Mouse (Mus musculus) induced T-regulatory cell, adult 2 months (primary cell): Measurements from ENCODE around the gene Gm5475.

Experiments used
- DNase-seq: peaks from one replicate; pipeline ENCODE4 v3.0.0-alpha.2; 2012; ENCODE audit warnings: low read depth

Gene Gm5475

DNA sequence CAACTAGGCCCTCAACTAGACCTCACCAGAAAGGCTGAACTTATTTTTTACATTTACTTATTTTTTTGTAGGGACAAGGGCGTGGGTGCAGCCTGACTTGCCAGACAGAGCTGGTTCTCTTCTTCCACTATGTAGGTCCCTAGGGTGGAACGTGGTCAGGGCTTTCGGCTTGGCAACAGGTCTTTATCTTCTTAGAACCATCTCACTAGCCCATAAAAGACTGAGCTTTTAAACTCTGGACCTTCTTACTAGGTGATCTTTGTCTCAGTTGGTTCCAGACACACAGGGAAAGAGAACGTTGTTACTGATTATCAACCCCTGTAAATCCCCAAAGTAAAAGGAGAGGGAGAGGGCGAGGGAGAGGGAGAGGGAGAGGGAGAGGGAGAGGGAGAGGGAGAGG lies 8.6 kb upstream of the Gm5475 start:
- DNase-seq: no peak

DNA sequence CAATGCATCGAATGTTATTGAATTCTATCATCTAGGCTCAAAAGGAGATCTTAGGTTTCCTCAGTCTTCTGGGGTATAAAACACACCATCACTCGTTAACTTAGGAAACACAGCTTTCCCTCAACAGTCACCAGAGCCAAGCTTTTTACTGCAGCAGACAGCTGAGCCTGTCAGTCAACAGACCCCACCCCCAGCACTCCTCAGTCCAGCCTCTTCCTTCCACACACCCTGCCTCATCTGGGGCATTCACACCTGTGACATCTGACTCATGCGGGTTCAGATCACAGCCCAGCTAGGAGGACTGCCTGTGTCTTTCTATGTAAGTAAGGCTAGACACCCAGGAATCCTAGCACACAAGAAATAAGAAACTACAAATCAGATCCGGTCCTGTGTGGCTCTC lies 7.9 kb upstream of the Gm5475 start:
- DNase-seq: peak; percentile 72

DNA sequence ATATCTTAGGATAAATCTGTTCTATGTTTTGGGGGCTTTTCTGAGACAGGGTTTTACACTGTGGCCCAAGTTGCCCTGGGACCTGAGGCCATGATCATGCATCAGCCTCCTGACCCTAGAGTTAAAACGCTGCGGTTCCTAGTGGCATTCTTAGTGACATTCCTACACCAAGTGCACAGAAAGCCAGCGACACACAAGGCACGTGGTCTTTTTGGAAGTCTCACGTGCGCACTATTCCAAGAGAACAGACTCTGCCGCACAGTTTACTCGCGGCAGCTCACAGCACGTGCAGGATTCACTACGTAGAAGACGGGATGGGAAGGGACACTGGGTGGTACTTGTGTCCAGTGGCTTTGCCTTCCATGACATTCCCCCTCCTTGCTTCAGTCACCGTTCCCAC lies 7.0 kb upstream of the Gm5475 start:
- DNase-seq: no peak

DNA sequence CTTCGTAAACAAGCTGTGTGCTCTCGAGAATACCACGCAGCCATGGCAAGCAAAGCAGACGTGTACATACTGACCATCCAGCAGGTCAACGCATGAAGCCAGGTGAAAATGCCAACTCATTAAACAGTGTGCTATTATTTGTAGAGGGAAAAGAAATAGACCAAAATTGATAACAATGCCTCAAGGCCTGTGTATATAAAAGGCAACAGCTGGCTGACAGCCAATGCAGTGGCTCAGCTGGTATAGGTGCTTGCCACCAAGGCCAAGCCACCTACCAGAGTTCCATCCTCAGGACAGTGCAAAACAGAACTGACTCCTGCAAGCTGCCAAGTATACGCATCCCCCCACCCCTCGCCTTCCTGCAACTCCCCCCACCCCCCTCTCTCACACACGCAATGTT lies 6.3 kb upstream of the Gm5475 start:
- DNase-seq: no peak

DNA sequence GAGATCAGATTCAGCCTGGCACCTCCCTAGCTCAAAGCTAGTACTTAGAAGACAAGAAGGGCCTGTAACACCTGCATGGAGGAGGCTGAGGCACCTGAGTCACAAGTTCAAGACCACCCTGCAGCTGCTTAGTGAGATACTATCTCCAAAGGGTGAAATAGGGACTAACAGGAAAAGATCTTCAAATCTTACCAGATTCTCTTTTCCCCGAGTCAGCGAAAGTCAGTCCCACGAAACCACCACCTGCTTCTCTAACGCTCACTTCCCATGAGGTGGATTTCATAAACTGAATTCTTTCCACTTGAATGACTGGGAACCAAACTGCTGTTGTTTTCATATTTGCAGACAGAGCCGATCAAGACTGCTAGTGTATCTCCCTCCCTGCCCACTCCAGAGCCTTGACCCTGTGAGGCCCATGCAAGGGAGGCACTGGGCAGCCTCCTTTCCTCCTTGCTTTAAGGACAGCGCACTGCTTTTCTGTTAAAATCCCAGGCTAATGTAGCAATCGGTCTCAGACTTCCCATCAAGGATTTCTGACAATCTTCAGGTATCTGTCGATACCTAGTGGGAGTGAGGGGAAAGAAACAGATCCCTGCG lies 4.0 kb upstream of the Gm5475 start:
- peak; percentile 39 for DNase-seq

DNA sequence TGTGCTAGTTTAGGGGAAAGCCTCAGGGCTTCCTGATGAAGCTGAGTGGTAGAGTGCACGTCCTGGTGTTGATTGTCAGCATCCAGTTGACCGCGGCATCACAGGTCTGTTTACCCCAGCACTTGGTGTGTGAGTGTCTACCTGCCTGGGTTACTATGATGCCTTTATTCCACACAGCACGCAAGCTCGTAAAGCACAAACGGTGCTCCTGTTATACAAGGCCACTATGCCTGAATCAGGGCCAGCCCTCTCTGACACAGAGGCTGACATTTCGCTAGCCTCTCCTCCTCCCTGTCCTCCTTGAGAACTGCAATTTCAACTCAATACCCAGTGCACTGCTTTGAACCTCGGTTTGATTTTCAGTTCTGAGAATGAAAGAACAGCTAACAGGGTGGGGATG lies 2.6 kb upstream of the Gm5475 start:
- peak; percentile 59 for DNase-seq

DNA sequence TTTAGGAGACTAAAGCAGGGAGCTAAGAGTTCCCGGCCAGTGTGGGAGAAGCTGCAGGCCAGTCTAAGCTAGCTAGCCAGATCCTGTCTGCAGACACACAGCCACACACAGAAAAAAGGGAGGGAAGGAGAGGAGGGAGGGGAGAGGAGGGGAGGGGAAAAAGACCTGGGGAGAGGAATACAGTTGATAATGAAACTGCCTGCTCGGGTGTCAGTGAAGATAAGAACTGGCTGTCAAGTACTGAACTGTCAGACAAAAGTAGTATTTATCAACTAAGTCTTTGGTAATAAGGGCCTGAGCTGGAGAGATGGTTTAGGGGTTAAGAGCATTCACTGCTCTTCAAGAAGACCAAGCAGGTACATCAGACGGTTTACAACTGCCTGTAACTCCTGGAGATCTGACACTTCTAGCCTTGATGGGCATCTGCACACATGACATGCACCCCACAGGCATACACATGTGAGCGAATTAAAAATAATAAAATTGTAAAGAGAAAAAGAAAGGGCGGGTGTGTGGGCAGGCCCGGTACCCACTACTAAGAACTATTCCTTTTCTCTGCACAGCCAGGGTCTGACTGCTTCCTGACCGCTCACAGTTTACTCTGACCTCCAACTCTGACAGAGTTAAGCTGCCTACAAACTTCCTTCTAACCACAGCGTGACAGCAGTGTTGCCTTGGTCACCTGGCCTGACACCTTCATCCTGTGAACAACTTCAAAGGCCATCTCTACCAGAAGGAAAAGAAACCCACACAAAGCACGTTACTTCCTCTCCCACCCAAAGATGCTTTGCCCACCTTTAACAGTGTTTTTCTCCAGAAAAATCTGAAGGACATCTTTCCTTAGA lies 1.8 kb upstream of the Gm5475 start:
- DNase-seq: peak; percentile 64

DNA sequence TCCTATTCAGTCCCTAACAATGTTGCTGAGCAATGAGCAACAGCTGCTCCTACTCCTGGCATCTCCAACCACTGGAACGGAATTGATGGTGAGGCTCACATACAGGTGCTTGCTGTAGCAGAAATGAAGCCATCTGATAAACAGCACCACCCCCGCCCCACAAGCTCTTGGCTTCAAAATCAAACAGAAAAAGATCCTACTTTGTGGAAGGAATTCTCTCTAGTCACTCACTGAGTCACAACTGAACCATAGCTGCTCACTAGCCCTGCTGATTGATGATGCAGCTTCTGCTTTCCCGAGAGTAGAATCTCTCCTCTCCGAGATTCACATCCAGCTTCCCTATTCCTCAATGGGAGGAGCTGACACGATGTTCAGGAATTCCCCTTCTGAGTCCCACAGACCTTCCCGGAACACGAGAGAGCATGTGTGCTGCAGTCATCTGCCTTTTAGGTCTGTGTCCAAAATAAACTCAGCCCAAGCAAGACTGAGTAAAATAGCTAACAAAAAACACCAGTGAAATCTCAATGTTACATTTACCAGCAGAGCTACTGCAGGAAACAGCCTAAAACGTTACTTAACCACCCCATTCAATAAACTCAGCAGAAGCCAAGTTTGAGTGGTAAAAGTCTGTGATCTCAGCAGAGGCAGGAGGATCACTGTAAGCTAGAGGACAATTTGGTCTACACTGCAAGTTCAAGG lies 739 bp upstream of the Gm5475 start:
- peak; percentile 50 for DNase-seq

DNA sequence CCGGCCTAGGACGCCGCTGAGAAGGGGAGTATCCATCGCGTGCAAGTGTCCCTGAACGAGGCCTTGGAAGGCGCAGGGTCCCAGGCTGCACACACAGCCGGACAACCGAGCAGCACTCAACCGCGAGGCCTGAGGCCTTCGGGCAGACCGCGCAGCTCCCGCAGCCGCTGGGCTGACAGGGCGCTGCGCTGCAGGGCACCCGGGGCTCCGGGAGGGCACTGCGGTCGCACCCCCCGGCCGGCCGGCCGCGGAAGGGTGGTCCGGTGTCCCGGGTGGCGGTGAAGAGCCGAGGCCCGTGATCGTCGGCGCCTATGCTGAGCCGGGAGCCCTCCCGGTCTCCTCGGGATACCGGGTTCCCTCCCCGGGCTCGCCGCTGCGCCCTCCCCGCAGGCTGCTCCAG lies 529 bp downstream of the Gm5475 start:
- no peak for DNase-seq

DNA sequence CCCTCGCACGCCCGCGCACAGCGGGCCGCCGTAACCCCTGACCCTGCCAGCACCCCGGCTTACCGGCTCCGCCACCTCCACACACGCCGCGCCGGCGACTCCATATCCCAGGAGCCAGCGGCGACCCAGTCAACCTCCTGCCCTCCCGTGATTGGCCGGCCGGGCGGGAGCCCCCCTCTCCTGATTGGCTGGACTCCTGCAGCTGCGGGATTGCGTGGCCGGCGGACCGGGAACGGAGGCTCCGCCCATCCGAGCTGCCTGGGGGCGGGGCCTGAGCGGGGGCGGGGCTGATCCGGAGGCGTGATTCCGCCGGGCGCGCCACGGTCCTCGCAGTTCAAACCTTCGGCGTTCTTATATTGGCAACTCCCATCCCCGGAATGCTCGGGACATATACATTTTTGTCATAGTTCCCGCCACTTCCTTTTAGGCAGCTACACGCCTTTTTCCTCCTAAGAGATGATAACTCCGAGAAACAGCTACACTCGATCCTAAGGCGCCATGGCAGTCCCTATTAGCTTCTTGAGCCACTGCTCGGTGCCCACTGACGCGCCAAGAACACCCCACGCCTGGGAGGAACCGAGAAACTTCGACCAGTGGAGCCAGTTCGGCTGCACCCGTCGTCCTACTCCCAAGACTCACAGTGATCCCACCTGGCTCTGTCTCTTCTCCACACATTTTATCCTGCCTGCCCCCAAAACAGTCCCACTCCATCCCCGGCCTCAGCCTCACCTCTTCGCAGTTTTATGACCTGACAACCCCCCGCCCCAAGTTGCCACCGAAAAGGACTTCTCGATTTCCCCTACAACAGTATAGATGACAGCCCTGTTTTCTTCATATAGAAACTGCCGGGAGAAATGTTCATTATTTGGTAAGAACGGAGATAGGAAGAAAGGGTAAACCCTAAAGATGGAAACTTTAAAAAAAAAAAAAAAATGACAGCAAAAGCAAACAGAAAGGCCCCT lies 1.2 kb downstream of the Gm5475 start:
- DNase-seq: peak; percentile 94

DNA sequence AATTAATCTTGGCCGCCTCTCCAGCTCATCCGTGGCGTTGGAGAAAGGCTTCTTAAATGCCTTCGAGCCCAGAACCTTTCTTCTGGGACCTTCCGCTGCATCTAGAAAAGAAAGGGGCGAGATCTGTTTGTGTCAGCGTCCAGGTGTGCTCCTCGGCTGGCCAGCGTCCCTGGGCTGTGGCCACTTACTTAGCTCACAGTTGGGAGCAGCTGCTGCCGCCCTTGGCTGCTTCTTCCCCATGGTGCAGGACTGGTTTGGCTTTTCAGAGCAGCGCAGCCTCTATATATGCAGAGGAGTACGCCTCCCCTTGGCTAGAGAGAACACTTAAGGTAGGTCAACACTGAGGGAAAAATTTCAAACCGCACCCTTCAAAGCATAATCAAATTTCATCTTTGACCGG lies 2.0 kb downstream of the Gm5475 start:
- DNase-seq: peak; percentile 63

DNA sequence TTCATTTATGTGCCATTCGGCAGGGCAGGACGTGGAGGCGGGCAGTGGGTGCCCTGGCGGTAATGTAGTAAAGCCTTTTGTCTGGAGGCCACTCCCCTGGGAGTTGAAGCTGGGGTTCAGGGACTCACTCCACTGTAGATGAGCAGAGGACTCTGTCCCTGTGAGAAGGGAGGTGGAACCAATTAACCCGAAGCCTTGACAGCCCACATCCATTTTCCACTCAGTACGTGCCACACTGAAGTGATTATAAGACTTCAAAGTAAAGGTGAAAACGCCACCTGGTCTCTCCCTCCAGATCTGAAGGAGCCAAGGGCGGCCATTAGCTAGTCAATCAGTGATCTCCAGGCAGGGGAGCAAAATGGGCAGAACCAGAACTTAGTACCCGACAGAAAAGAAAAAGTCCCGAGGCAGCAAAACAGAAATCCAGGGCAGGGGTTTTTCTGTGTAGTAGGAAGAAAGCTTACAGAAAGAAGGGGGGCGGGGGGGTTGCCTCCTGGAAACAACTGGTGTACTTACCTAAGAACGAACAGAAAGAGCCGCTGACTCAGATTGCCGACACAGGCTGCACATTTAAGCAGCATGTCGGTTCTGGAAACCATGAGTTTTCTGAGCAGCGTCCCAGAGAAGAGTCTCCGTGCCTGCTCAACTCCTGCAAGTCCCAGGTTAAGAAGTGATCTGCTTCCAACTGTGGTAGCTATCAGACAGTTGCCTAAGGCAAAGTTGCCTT lies 2.6 kb downstream of the Gm5475 start, which contains the start of gene Slc11a2:
TSS of gene Slc11a2 (minus strand) at position 677 of the 727 bp plus-strand sequence.
- peak; percentile 68 for DNase-seq

DNA sequence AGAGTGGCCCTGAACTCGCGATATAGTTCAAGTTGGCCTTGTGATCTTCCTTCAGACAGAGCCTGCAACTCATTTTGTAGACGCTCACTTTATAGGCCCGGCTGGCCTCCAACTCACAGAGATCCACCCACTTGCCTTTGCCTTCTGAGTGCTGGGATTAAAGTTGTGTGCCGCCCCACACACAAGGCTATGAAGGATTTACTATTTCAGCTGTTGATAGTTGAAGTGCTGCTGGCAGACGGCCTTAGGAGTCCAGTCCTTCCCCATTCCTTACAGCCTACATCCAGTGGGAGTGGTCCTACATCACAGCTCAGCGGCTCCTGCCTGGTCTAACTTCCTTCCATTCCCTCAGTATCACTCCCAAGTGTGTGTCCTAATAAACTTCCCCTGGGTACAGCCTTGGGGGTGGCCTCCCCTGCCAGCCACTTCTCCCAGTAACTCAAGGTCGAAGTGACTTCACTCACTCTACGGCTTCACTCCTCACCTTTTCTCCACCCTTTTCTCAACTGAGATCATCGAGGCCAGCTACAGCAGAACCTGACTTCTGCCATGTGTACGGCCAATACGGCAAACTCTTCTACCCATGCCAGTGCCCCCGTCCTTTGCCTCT lies 6.5 kb downstream of the Gm5475 start:
- DNase-seq: no peak

DNA sequence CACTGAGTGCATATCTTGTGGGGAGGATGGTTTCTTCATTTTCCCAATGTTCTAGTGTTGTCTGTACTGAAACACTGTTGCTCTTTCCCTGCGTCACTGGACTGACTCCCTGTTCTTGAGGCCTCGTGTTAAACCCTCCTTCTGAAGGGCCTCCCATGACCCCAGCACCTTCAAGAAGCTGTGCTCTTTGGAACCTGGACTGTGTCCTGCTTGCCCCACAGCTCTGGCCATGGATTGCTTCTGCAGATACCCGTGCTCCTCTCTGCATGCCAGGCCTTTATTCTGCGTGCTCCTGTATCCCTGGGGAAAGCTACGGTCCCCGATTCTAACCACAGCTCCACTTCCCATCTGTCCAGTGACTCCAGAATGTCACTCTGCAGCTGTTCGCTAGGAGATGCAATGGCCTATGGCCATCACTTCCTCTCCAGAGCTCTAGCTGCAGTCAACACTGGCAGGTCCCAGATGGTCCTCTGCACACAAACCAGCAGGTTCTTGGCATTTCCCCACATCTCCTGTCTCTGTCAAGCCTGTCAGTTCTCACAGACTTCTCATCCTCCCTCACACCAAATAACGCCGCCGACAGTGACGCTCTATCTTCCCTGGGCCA lies 8.1 kb downstream of the Gm5475 start:
- DNase-seq: no peak

DNA sequence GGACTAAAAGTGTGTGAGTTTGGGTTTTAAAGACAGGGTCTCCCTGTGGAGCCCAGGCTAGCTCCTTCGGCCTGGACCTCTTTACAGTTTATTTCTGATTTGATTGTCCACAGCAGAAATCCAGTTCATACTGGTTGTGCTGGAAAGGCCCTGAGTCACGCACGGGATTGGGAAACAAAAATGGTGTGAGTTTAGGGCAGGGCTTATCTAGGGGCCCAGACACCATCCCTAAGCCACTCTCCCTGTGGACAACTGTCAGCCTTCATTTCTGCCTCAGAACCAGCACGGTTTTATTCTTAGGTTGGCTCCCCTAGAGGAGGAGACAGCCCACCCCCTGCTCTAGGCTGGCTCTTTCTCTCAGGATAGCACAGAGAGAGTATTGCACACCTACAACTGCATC lies 11.3 kb downstream of the Gm5475 start:
- DNase-seq: no peak

DNA sequence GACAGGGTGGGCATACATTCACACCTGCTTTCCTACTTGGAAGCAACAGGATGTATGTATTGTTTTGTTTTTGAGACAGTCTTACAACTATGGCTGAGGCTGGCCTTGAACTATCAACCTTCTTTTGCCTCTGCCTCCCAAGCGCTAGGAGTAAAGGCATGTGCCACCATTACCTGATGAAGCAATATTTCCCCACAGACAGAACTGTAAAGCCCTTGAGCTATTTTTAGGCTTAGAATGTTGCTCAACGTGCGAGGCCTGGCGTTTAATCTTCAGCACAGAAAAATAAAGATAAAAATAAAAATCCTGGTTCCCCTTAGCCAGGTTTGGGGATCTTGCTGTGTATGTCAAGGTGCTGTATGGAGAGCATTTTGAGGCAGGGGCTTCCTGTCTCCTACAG lies 14.2 kb downstream of the Gm5475 start:
- DNase-seq: no peak

DNA sequence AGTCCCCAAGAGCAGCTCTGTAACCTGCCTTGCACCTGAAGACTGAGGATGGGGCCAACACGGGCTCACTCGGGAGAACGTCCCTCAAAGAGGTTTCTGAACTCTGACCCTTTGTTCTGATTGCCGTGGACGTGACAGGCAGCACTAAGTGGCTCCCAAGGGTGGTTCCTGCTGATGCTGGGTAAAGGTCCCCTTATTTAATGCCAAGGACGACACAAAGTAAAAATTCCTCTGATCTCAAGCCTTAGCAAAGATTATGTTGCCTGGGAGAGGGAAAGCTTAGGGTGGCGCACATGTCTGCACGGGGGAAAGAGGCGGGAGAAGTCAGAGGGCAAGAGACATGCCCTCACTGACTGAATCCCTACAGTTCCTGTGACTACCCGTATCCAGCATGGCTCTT lies 14.6 kb downstream of the Gm5475 start:
- no peak for DNase-seq

DNA sequence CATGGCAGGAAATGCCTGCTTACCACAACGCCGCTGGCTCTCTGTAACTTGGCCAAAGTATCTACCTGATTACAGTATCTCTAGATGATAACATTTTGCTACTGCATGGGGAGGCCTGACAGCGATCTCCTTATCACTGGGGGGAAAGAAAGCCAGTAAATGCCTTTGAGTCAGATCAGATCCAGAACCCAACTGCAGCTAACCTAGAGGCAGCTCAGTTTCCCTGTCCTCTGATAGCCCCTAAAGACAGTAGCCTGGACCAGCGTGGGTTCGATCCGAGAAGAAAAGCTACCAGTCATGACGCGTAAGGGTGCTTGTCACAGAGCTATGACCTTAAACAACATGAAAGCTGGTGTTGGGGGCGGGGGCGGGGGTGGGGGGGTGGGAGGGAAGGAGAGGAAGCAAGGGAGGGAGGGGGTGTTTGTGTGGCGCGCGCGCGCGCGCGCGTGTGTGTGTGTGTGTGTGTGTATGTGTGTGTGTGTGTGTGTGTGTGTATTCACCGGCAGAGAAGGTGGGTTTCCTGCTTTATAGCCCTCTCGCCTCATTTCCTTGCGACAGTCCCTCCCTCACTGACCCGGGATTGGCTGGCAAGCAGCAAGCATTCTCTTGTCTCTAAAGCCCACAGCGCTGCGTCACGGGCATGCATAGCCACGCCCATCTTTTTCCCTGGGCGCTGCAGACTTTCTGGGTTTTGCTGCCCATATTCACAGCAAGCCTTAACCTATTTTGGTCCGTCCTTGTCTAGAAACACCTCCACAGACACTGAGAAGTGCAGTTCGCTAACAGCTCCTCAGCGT lies 21.4 kb downstream of the Gm5475 start:
- peak; percentile 95 for DNase-seq

DNA sequence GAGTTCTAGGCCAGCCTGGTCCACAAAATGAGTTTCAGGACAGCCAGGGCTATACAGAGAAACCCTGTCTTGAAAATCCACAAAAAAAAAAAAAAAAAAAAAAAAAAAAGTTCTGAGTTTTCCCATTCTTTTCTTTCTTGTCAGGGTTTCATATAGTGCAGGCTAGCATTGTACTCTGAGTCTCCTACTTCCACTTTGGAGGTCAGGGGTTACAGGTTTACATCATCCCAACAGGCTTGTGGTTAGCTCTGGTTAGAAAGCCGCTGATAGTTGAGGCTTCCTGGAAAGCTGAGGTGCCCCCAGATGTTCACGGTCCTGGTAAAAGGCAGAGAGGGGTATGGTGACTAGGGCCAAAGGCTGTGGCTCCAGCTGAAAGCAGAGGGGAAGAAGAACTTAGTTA lies 24.9 kb downstream of the Gm5475 start:
- DNase-seq: no peak

DNA sequence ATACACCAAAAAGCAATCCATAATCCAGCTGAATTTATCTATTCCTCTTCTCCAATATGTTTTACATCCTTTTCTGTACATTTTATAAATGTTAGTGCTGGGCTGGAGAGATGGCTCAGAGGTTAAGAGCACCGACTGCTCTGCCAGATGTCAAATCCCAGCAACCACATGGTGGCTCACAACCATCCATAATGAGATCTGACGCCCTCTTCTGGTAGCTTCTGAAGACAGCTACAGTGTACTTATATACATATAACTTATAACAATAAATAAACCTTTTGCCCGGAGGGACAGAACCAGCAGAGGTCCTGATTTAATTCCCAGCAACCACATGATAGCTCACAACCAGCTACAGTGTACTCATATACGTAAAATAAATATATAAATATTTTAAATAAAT lies 26.6 kb downstream of the Gm5475 start:
- peak; percentile 45 for DNase-seq
